In genomic region chr6:145860350-145860749, GRCm38 (mm10) we compare ENCODE assay signal across 9 mouse cellular contexts. TPM values are rescaled to one million over a fixed set of nuclear protein-coding genes. Genes with fewer than 3 reads are reported as not detected.
DNase-seq lines count a peak whose midpoint lies in the region; ATAC-seq and TF ChIP-seq lines count a peak whose summit lies in the region.
"Had no signal": no experiment of that assay in that cellular context is flagged by ENCODE, and none has a peak within 500 bp of the region (broad histone marks: within the 10 kb centered on the region; RNA-seq: fewer than 3 reads in every experiment).

No protein-coding gene starts in this region.

- no peak overlapping the region for H3K27ac ChIP-seq in cerebellum, adult 2 months (ENCODE audit: insufficient read depth, low read length)
- no peak overlapping the region for H3K27ac ChIP-seq in lung, postnatal 0 days (ENCODE audit: low read length)
- H3K27ac ChIP-seq: hindbrain, embryonic 12.5 days had no signal

- no peak for ATAC-seq in lung, postnatal 0 days
- peak; percentile 34; the same call in 1 of the 2 replicates for ATAC-seq in neutrophil, adult 5-6 weeks (ENCODE audit: extremely low read depth, insufficient number of reproducible peaks, low FRiP score, poor library complexity, severe bottlenecking)

- TF ChIP-seq CTCF in cerebellum, adult 2 months (IDR thresholded peaks at IDR 0.05; ENCODE audit: borderline replicate concordance, insufficient read depth, low read depth, low read length): 0 out of 2 replicates have a peak, but pooled peaks have one; percentile 3
- peak; percentile 23; the same call in 1 of the 2 replicates for TF ChIP-seq CTCF in lung, postnatal 0 days (IDR thresholded peaks at IDR 0.05)

- H3K9ac ChIP-seq in lung, postnatal 0 days (replicated peaks; ENCODE audit: low read depth): no peak overlapping the region
- H3K9ac ChIP-seq: hindbrain, embryonic 12.5 days had no signal

- no peak for DNase-seq in cerebellum, adult 2 months
- DNase-seq in cerebellum, adult 11 months: no peak
- DNase-seq in lung, postnatal 0 days (ENCODE audit: low spot score): no peak
- no peak for DNase-seq in lung, postnatal 14 days
- DNase-seq in embryo, embryonic 11 days: peak; percentile 20
- DNase-seq in urinary bladder, postnatal 10 days (ENCODE audit: low spot score): no peak
- DNase-seq in right cerebral cortex, postnatal 10 days (ENCODE audit: low spot score in 2 of 2): no peak

- H3K27me3 ChIP-seq in cerebellum, adult 2 months (ENCODE audit: control insufficient read depth, insufficient read depth, low read length): no peaks in the 10 kb centered on the region
- peaks cover 29% of the 10 kb centered on the region for H3K27me3 ChIP-seq in lung, postnatal 0 days (replicated peaks; ENCODE audit: insufficient read depth, low read length)

- no peak for TF ChIP-seq POLR2A in cerebellum, adult 2 months (IDR thresholded peaks at IDR 0.05; ENCODE audit: borderline replicate concordance, insufficient read depth, low read length)

- H3K36me3 ChIP-seq in lung, postnatal 0 days (ENCODE audit: insufficient read depth, low read length): no peaks in the 10 kb centered on the region
- H3K36me3 ChIP-seq: hindbrain, embryonic 12.5 days had no signal

- no peak for TF ChIP-seq EP300 in lung, postnatal 0 days (IDR thresholded peaks at IDR 0.05)

- WGBS in cerebellum, adult 2 months: 30% methylated on average over 2 of the region's 2 CpGs
- WGBS in lung, postnatal 0 days: 53% methylated on average over 2 of the region's 2 CpGs

- H3K9me3 ChIP-seq in lung, postnatal 0 days (ENCODE audit: low read length): no peaks in the 10 kb centered on the region
- H3K9me3 ChIP-seq: hindbrain, embryonic 12.5 days had no signal

- peak overlapping the region; percentile 18 for H3K4me3 ChIP-seq in cerebellum, adult 2 months (replicated peaks; ENCODE audit: insufficient read depth, low read depth, low read length)
- H3K4me3 ChIP-seq in lung, postnatal 0 days (ENCODE audit: low read depth, low read length): no peak overlapping the region
- H3K4me3 ChIP-seq: hindbrain, embryonic 12.5 days had no signal

- H3K4me2 ChIP-seq in lung, postnatal 0 days (replicated peaks; ENCODE audit: low read depth, low read length): no peak overlapping the region
- H3K4me2 ChIP-seq: hindbrain, embryonic 12.5 days had no signal

- peaks cover 8% of the 10 kb centered on the region for H3K4me1 ChIP-seq in cerebellum, adult 2 months (ENCODE audit: control insufficient read depth, insufficient read depth, low read length)
- H3K4me1 ChIP-seq in lung, postnatal 0 days (ENCODE audit: insufficient read depth, low read depth, low read length): peaks cover 5% of the 10 kb centered on the region; the same call in 1 of the 2 replicates

RNA-seq across cellular contexts. Expression of gene Bhlhe41, which starts 5.0 kb away (rescaled TPM):
- polyA plus RNA-seq in cerebellum, adult 2 months (2012; rRNA removed): 33.9 and 35.0 TPM in 2 replicates
- polyA plus RNA-seq in lung, postnatal 0 days (2015; fragmentation: Nextera tagmentation; extraction: Ambion mirVana): 3.1 and 4.6 TPM in 2 replicates
- 1.7 and 2.2 TPM in 2 replicates for total RNA-seq in neutrophil, adult 5-6 weeks (2017)
